Mouse (Mus musculus) right cerebral cortex, adult 18-20 months (tissue): Measurements from ENCODE around the gene Polr1d.

Source experiments
- DNase-seq: peaks from one replicate; pipeline ENCODE4 v3.0.0; 2022; ENCODE audit warnings: mixed read lengths

Polr1d gene

DNA sequence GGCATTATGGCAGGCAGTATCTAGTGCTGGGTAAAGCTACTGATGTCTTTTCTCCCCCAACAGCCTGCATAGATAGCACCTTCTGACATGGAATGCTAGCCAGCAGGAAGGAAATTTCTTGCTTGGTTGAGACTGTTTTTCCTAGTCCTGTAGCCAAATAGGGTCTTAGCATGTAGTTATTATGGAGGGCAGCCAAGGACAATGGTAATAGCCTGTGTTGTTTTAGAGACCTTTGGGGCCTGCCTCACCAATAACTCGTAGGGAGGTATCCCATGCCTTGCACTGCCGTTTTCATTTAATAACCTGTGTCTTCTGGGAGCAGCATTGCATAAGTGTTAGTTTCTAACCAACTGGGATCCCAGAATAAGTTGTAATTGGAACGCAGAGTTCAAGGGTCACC, 13.0 kb downstream of the Polr1d start:
- DNase-seq = no peak

- peak; percentile 32 for DNase-seq
Observed at GRCm38 (mm10) chr5:147090256-147090963, 13.6 kb downstream of the Polr1d start.

- DNase-seq = no peak
Observed at GRCm38 (mm10) chr5:147092448-147092847, 15.6 kb downstream of the Polr1d start.

DNA sequence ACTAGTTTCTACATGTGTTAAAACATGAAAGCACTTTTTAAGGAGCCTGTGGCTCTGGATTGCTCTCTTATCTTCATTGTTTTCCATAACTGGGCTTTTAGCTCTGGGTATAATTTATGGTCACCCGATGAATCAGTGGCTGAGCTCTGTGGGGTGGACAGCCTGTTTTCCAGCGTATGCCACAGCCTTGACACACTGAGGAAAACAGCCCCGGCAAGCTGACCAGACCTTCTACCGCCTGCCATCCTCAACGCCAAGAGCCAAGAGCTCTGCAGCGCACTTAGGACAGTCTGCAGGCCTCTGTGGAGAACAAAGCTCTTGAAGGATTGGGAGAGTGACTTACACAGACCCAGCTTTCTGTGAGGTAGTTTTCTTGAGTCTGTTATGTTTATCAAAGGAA, 17.4 kb downstream of the Polr1d start:
- DNase-seq = no peak

GRCm38 (mm10) chr5:147096586-147096985, 19.7 kb downstream of the Polr1d start:
- DNase-seq = no peak

DNA sequence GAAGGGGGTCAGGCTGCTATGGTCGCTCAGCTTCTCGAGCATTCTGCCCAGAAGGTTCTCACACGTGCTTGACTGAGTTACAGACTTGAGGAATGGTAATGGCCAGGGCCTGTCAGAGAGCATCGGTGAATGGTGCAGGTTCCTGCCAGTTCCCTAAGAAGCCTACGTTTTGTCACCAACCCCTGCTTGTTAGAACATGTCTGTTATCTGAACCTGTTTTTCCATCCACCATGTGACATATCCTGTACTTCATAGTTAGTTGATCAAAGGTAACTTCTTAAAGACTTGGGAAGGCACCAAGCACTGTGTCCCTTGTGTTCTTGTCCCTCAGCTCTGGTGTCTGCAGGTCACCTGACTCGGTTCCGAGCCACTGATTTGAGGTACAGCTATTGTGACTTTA, 21.8 kb downstream of the Polr1d start:
- DNase-seq = no peak

DNA sequence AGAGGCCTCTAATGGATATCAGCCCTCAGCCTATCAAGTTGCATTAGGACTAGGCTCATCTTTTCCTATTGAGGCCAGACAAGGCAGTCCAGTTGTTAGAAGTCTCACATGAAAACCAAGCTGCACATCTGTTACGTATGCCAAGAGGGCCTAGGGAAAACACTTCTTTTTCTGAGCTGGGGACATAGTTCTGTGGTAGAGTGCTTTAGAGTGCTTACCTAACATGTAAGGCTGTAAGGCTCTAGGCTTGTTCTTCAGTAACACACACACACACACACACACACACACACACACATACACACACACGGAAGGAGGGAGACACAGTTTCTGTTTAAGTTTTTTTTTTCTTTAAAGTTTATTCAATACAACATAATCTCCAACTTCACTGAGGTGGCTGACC, 23.3 kb downstream of the Polr1d start:
- DNase-seq = no peak

GRCm38 (mm10) chr5:147102295-147102694, 25.4 kb downstream of the Polr1d start:
- DNase-seq = no peak

DNA sequence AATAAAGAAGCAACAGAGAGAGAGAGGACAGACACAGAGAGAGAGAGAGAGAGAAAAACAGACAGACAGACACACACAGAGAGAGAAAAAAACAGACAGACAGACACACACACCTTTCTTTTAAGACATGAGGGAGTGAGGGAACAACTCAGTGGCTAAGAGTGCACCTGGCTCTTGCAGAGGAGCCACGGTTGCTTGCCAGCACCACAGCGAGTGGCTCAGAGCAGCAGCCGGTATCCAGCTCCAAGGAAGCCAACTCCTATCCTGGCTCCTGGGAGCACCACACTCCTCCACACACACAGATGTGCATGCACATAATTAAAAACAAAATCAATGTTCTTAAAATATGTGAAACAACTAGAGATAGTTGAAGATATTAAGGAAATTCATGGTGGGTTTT, 30.4 kb downstream of the Polr1d start:
- DNase-seq = no peak

- no peak for DNase-seq
Observed at GRCm38 (mm10) chr5:147108861-147109591, 32.2 kb downstream of the Polr1d start.

DNA sequence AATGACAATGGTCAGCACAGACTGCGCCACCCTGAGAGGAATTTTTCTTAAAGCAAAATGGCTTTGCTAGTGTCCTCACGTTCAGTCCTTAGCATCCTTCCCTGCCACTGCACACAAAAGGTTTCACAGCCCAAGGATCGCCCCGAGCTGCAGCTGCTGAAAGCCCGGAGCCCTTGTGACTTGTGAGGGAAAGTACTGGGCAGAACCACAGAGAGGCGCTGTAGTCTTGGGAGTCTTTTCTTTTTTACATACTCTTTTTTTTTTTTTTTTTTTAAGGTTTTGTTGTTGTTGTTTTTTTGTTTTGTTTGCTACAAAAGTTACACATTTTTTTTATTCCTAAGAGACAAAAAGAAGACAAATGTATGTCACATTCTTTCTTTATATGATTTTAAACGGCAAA, 37.9 kb downstream of the Polr1d start:
- no peak for DNase-seq

- no peak for DNase-seq
Observed at GRCm38 (mm10) chr5:147115631-147116030, 38.8 kb downstream of the Polr1d start.

- no peak for DNase-seq
Observed at GRCm38 (mm10) chr5:147117027-147117426, 40.2 kb downstream of the Polr1d start.

GRCm38 (mm10) chr5:147121146-147121545, 44.3 kb downstream of the Polr1d start:
- no peak for DNase-seq

GRCm38 (mm10) chr5:147124794-147125193, 47.9 kb downstream of the Polr1d start:
- no peak for DNase-seq

- DNase-seq = no peak
Observed at GRCm38 (mm10) chr5:147125542-147126185, 48.8 kb downstream of the Polr1d start.

DNA sequence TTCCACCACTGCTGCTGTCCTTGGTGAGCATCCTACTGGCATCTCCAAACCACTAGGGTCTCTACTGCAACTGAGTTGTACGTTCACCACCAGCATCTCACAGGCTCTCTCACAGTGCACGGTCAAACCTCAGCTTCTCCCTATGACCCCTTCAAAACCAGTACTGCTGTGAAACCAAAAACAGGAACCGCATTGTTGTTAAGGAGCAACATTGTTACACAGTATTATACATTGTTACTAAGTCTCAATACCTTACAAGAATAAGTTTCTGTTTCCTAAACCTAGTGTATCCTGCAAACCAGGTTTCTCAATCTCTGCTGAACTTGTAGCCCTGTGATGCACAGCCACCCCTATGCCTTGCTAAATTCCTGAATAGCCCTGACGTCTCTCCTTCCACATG, 51.0 kb downstream of the Polr1d start:
- no peak for DNase-seq

GRCm38 (mm10) chr5:147129484-147129883, 52.6 kb downstream of the Polr1d start:
- DNase-seq = no peak

GRCm38 (mm10) chr5:147131912-147132311, 55.1 kb downstream of the Polr1d start:
- no peak for DNase-seq

DNA sequence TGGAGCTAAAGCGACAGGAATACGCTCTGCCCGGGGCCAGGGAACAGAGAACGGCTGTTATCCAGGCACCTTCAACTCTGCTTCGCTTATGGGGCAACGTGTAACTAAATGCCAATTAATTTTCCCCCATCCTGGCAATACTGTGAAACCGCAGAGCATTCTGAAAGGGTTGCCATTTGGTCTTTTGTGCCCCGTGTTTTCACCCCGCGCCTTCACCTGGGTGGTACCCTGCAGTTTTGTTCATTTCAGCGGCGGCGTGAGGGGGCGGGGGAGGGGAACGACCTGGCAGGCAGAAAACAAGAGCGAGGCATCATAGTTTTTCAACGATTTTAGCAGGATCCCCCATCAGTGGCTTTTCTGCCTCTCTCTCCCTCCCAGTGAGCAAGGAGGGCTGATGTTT, 56.8 kb downstream of the Polr1d start:
- DNase-seq = no peak

DNA sequence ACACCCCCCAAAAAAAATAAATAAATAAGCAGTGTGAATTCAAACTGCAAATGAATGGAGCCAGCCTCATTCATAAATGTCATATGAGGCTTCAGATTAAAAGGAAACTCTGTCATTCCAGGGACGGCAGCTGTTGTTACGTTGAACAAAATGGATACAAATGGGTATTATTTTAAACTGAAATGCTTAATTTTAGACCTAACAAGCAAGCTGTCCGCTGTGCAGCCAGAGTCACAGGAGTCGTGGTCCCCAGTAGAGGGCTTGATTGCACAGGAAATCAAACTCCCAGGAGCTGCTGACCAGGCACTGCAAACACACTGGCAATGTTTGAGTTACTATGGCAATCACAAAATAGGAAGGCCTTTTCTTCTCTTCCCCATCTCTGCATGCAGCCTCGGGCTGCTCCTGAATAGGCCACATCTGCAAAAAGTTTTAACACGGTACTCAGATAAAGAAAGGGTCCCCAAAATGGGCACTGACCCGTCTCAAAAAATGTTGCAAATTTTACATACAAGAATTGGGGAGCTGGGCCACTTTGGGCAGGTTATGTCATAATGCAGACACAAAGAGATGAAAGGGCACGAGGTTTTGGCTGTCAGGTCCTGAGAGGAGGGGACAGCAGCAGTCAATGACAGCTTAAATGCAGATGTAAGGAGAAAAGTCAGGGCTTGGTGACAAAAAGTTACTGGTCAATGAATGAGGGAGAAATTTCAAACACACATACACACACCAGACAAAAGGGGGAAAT, 57.7 kb downstream of the Polr1d start:
- no peak for DNase-seq

DNA sequence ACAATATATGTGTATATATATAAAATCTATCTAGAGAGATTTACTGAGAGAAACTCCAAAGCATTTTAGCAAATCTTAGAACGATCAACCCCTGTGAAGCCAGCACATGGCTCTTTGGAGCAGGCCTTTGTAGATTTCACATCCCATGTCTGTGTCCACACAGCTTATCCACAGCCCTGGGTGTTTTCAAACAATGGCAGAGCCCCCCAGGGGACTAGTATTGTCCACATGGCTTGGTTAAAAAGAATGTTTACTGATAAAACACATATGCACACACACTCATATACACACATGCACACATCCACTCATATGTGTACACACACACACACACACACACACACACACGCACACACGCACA, 58.2 kb downstream of the Polr1d start:
- no peak for DNase-seq

GRCm38 (mm10) chr5:147135994-147136393, 59.1 kb downstream of the Polr1d start:
- DNase-seq = no peak
